Mouse (Mus musculus) ZHBTc4 (cell line): Measurements from ENCODE around the gene Hs3st6.
A peak's percentile ranks its signal among the peaks of the same experiment; 100 is the strongest.

Source experiments
- DNase-seq: peaks from one replicate; pipeline ENCODE4 v3.0.0-alpha.2; 2011; ENCODE audit warnings: low read depth, low spot score

Gene Hs3st6

DNA sequence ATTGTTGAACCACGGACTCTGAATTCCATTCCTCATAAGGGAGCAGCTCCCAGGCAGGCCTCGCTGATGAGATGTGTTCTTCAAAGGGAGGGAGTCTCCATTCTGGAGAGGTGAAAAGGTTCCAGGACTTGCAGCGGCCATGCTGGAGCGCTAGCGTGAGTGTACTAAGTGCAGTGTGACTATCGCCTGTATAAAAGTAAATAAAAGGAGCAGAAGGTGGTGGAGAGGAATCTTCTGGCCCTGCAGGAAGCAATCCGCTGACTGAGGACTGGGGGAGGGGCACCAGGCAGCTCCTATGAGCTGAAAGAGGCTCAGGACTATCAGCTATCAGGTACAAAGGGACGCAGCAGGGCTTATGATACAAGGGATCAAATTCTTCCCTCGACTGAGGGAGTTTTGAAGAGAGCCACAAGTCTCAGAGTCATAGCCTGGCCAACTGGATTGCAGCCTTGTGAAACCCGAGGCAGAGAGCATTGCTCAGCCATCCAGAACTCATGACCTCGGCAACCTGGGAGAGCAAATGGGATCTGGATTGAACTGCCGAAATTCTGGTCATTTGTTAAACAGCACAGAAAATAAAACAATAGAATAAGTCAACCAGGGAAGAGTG is 13.6 kb downstream of the Hs3st6 start:
- peak; percentile 51 for DNase-seq

DNA sequence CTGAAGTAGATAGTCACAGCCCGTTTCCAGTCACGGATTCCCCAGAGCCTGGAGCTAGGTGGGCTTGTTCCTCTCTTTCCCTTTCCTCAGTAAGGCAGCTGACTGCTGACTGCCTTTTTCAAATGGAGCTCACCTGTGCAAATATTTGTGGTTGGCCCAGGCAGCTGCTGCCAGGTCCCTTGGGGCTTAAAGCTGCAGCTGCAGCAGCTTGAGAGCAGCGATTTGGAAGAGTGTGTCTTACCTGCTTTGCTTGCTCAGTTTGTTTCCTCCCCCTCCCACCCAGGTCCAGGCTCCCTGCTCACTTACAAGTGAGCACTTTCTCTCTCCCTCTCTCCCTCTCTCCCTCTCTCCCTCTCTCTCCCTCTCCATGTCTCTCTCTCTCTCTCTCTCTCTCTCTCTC is 16.4 kb downstream of the Hs3st6 start:
- no peak for DNase-seq

DNA sequence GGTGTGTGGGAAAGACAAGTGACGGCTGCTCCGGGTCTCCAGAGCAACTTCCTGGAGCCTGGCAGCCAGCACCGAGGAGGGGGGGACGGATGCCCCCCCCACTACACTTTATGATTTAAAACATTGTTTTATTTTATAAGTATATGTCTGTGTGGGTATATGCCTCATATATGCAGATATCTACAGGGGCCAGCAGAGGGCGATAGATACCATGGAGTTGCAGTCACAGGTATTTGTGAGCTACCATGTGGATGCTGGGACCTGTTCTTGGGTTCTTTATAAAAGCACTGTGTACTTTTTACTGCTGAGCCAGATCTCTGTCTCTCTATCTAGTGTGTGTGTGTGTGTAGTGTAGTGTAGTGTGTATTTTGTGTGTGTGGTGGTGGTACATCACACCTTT is 20.5 kb downstream of the Hs3st6 start:
- DNase-seq, result peak; percentile 77

DNA sequence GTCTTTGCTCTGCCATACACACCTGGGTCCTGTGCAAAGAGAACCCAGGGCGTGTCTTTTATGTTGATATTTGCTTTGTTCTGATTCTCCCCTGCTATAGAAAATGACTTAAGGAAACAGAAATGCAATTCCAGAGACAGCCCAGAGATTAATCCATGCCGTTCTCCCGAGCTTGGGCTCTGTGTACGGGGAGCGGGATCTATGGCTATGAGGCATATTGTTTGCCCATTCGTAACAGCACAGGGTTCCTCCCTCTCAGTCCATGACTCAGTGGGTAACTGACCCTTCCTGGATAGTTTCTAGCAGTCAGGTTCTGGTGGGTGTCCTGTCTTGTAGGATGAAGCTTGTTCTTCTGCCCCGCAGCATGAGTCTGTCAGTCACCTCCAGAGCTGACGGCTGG is 22.4 kb downstream of the Hs3st6 start:
- no peak for DNase-seq

DNA sequence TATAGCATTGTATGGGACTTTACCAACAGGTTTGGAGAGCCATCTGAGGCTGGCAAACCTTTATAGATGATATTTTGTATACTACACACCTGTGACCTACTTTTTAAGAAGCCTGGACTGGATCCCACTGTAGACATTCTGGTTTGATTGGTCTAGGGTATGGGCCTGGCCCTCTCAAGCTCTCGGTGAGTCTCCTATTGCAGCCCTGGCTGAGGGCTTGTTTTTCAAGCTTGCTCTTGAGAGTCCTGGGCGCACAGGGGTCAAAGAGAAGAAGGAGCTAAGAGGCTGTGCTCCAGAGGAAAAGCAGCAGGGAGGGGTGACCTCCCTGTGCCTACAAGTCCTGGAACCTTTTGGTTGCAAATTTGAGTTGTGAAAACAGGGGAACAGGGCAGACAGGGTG is 24.3 kb downstream of the Hs3st6 start:
- DNase-seq, result peak; percentile 31

DNA sequence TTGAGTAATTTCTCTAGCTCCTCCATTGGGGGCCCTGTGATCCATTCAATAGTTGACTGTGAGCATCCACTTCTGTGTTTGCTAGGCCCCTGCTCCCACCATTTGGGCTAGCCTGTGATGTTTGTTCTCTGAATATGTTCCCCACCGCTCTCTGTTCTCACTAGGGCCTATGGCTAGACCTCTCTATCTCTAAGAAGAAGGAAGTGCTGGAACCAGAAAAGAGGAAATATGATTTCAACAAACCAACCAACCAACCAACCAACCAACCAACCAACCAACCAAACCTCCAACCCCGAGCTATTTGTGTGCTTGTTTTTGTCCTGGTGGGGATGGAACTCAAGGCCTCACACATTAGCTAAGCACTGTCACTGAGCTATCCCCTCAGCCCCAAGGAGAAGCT is 28.0 kb downstream of the Hs3st6 start:
- DNase-seq, result no peak

DNA sequence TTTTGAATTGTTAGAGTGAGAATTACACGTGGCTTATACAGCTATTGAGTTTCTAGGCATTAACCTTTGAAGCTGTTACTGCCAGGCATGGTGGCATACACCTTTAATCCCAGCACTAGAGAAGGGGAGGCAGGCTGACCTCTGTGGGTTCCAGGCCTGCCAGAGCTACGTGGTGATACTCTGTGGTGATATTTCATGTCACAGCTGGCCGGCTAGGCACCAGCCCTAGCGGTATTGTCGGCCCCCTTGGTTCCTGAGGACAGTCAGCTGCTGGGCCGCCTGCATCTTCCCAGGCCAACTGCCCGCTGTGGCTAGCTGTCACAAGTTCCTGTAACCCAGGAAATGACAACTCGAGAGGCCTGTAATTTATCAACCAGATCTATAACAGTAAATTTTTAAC is 39.4 kb downstream of the Hs3st6 start:
- DNase-seq, result no peak

DNA sequence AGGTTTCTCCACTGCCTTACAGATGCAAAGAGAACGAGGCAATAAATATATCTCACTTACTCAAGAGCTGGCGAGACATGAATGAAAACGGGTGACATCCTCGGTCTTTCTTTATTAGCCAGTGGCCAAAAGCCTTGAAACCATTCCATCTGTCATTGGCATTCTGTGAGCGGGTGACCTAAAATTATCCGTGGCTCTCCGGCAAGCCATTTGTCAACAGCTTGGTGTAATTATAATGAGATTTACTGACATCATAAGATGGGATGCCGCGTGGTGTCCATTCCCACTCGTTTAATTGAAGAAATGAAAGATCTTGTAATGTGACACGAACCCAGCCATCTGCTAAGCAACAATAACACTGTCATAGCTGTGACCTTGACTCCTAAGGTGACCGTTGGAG is 42.0 kb downstream of the Hs3st6 start:
- no peak for DNase-seq

DNA sequence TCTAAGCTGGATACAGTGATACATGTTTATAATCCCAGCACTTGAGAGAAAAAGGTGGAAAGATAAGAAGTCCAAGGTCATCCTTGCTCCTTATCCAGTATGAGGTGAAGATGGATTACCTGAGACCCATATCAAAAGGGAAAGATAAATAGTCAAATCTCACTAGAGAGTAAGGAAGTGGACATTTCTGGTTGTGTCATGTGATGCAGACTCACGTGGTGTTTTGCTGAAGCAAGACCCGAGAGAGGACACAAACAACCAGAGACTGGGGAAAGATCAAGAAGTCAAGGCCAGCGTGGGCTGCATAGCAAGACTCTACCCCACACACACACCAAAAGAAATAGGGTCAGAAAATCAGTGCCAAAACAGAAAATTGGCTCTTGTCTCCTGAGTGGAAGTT is 44.2 kb downstream of the Hs3st6 start:
- no peak for DNase-seq

DNA sequence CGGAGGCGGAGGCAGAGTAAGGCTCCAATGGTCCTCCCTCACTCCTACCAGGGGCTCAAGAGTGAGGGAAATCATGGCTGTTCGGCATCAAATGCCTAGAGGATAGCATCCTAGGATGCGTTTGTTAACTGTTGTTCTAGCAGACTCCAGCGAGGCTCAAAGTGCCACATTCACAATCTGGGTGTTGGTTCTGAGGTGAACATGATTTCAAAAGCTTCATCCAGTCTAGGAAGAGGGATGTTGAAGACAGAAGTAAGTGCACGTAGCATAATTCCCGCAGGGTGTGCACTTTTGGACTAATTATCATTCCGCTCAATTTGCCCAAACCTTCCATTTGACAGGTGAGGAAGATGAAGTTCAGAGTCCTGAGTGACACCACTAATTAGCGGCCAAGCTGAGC is 45.4 kb downstream of the Hs3st6 start:
- no peak for DNase-seq

DNA sequence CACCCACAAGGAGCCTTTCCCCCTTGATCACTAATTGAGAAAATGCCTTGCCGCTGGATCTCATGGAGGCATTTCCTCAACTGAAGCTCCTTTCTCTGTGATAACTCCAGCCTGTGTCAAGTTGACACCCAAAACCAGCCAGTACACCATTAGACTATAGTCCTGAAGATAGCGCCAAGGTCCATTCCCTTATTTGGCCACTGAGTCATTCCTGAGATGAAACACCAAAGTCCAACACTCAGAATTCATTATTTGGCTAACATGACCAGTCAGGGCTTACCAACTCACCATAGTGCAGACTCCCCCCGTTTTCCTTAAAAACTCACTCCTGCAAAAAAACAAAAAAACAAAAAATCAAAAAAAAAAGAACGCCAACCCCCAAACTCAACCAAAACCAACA is 46.7 kb downstream of the Hs3st6 start:
- no peak for DNase-seq

DNA sequence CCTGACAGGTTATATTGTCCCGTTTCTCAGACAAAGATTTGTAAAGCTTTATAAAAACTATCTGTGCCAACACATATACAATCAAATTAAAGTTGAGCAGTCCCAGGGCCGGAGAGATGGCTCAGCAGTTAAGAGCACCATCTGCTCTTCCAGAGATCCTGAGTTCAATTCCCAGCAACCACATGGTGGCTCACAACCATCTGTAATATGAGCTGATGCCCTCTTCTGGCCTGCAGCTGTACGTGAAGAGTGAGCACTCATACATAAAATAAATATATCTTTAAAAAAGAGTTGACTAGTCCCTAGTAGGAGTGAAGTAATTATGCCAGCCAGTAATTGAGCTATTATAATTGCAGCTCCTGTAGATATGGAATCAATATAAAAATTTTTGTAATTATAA is 47.7 kb downstream of the Hs3st6 start:
- no peak for DNase-seq

DNA sequence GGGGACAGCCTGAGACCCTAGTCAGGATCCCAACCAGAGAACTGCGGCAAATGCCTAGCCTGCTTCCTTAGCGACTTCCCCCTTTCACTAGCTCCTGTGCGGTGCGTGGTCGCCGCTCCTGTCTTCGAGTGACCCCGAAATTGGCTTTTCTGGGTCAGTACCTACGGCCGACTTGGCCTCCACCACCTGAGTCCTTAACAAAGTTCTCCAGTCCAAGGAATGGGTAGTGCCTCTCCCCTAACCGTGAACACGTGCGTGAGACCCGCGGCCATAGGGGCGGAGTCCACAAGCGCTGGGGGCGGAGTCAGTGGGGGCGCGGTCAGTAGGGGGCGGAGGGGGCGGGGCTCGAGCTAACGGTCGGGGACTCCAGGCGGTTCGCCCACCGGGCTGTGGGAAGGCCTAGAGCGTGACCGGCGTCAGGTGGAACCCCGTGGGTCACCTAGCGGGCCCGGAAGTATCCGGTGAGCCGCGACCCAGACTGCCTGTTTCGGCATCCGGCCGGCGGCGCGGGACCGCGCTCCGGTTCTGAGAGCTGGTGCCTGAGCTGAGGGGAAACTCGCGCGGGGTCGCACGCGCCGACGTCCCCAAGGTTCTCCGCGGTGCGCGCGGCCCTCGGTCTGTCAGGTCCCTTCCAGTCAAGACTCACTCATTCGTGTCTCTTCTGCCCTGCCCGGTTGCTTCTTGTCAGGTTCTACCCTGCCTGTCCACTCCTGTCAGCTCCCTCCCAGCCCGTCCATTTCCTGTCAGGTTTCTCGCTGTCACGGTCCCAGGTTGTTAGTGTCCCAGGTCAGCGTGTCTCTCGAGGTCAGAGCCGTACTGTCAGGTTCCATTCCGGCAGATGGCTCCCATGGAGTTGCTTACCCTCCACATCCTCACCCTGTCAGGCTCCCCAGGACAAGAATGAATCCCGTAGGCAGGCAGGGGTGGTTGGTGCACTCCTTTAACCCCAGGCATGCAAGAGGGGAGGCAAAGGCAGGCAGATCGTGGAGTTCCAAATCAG is 51.5 kb downstream of the Hs3st6 start, which contains the start of gene Meiob:
Gene Meiob, plus strand, starts transcription at position 338 of the 1,000 bp plus-strand sequence.
- peak; percentile 89 for DNase-seq
